Mouse (Mus musculus) thymus, adult 18-20 months (tissue): ENCODE results near the gene 5830473C10Rik.
"Not testable (repeated sequence)": the region's sequence is repeated elsewhere in the genome, so short reads cannot be mapped to it uniquely, and the experiment has no call there.

Source experiments
- DNase-seq, 2 experiments: peaks; one replicate each; pipeline ENCODE4 v3.0.0; 2022; ENCODE audit warnings: mixed read lengths in 2 of 2

Gene 5830473C10Rik

DNA sequence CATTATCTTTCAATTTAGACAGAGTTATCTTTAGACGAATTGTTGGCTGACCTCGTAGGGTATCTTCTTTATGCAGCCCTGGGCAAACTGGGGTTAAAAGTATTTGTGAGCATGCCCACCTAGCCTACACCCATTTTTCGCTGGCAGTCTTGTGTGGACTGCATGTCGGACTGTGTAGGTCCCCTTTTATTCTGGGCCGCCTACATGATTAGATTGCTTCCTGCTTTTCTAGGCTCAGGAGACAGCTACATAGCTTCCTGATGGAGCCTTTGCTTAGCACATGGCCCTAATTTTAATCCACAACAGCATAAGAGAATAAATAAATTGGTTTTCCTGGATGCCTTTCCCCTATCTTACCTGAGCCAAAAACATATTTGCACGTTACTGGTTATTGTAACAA, 35.2 kb downstream of the 5830473C10Rik start:
- no peak for DNase-seq

DNA sequence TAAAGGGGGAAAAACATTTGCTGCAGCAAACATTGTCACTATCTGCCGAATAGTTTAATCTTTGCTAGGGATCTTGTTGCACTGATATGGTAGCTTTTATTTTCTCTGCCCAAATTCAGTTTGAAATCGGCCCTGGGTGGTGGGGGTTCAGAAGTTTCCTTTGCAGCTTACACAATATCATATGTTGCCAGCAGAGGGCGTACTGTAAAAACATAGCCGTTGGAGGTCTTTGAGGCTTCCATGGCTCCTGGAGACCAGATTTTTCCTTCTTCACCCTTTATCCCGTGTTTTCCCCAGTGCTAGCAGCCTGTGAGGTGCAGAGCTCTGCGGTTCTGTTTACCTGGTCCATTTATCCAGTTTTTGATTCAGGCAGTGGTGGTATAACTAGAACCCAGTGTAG, 40.6 kb downstream of the 5830473C10Rik start:
- no peak for DNase-seq

DNA sequence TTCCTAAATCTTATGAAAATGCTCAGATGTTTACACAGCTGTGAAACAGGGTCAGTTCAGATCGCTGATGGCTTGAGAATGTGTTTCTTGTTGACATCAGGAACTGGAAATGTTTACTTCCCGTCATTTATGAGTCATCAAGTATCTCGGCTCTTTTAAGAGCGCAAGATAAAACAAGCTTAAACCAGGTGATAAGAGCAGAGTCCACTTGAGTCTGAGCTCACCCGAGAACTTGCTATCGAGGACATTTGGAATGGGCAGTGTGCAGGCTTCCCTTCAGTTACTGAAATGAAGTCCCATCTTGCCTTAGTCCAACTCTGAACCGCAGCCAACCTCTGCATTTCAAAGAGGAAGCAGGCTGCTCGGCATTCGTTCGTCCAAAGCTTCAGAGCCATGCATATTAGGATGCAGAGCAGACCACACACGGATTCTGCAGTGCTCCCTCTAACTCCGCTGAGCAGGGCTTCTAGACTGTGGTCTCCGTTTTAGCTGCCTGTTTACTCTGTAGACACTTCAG, 42.6 kb downstream of the 5830473C10Rik start:
- DNase-seq, result no peak

DNA sequence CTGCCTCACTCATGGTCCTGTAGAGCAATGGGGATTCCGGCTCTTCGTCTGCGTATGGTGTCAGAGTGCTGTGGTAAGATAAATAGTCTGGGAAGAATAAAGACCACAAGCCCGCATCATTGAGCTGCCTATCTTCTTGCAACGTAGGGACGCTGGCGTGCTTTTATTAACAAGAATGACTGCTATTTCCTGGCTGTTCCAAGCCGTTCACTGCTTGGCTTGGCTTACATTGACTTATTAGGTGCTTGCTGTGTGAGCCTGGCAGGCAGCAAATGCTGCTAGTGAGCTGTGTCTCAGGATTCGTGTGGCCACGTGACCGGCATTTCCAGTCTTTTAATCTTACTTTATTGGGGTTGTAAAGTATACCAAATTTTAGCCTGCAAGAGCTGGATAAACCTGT, 48.0 kb downstream of the 5830473C10Rik start:
- no peak for DNase-seq

DNA sequence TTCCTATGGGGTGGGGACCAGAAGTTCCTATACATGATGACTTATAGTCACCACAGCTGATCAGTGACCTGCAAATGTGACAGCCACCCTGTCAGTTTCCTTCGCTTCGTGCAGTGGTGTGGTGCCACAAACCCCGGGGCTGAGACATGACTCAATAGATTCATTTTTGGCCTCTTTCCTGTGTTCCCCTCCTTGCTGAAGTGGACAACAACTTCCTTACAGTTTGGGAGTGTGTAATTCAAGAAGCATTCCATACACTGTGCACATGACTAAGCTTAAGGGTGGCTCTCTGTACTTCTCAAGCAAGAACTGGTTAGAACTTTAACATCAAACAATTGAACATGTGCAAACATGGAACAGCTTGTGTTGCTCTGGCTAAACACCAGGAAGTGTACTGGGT, 50.5 kb downstream of the 5830473C10Rik start:
- no peak for DNase-seq

DNA sequence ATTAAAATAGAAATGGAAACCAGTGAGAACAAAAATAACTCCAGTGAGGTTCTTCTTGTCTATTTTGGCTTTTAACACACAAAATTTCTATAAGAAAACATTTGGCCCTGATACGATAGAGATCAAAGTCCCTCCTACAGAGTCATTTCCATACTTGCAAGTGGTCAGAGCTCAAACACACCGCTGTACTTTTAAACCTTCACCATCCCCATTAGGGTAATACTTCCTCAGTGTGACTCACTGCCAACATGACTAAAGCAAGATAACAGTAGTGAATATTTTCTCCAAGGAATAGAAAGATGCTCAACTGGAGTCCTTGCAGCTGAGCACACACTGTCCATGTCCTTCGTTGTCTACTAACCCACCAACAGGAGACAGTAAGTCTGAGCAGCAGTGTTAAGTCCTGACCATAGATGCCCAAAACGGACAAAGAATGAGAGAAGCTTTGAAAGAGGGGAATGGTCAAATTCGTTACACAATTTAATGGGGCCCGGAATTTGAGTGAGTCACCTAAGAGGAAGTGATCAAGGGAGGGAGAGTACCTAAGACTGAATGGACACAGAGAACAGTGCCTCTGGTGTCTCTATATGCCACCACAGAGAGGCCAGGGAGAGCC, 51.2 kb downstream of the 5830473C10Rik start:
- DNase-seq, result no peak

DNA sequence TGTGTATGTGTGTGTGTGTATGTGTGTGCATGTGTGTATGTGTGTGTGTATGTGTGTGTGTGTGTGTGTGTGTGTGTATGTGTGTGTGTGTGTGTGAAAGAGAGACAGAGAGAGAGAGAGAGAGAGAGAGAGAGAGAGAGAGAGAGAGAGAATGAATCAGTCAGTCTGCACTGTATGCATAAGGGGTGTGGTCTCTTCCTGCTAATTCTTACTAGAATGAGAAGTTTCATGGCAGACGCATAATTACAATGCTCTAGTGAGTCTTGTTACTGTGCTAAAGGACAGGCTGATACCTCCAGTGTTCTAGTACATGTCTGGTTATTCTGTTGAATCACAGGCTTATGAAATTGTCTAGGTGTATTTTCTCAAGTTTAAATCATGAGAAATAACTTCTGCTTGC, 51.8 kb downstream of the 5830473C10Rik start:
- DNase-seq, result not testable (repeated sequence)

DNA sequence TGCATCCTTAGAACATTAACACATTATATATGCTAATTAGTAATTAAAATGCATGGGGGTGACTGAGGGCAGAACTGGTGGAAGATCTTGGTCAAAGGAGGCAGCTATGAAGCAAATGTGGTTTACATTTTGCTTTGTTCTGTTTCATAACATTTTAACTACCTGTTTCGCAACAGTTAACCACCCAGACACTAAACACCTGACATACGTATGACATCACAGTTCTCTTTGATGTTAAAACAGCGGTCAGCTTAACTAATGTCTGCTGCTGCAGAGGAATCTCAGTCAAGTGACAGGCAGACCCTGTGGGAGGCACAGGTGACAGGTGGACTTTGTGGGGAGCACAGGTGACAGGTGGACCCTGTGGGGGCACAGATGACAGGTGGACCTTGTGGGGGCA, 57.0 kb downstream of the 5830473C10Rik start:
- DNase-seq, result no peak

DNA sequence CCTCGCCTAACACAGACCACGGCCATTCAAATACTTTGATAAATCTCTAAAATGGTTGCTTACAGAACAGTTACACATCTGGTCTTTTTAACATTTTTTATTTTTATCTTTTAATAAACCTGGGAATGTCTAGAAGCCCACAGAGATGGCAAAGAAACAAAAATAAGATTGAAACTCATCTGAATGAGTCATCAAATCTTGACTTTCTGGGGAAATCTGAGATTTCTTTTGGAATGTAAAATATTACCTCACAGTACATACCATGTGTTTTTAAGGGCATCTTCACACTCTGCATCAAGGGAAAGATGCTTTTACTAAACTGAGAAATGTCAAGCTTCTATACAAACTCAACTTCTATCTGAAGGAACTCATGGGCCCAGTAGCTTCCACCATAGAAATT, 60.4 kb downstream of the 5830473C10Rik start:
- no peak for DNase-seq

DNA sequence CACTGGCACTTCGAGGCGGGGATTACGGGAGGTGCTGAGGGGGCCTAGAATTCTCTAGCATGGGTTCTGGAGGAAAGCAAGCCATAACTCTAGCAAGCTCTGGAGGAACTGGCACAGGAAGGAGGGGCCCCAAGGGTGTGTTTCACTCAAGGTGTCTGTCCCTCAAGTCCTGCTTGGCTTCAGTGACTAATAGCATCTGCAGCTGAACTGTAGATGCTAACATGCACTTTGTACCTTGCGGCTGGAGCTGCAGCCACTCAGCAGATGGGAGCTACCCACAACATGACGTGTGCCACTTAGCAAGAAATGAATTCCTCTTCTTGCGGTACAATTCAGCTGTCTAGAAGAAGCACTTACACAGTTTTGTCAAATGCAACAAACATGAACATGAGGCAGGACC, 60.8 kb downstream of the 5830473C10Rik start:
- no peak for DNase-seq

DNA sequence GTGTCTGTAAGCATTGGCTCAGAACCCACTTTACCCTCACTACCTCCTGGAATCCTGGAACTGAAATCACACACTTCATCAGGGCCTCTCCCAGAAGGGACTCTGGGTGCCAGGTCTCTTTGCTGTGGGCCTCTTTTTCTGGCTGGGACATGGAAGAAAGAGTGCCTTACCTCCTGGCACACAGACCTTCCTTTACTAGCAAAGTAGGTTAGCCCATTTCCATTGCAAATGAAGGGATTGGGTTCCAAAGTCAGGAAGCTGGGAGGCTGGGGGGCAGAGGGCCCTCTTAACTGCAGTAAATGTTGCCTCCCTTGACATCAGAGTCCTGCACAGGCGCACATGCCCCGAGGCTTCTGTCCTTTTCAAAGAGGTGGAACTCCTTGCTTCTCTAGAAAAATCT, 62.3 kb downstream of the 5830473C10Rik start:
- DNase-seq, result no peak

DNA sequence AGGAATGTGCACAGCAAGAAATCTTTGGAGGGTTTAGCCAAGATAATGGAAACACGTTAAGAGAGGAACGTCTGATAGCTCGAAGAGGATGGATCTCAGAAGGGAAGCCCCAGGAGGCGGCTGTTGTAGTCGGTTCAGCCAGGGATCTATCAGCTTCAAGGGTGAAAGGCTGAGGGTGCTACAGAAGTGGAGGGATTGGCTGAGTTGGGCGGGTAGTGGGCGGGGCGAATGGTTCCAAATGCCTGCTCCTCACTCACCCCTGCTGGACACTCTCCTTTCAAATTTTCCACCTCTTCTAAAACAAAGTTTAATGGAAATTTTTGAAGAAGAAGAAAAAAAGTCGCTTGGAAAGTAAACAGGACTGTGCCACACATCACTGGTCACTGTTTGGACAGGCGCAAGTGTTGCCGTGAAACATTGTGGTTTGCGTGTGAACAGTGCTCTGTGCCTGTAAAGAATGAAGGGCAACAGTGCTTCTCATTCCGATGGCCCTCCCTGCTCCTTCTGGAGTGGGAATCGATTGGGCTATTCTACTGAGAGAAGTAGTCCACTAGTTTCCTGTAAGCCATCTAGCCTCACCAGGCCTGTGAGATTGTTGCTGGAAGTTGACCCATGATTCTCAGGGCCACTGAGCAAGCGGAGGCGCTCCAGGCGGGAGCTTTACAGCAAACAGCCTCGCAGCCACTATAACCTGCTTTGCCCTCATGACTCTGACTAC, 64.0 kb downstream of the 5830473C10Rik start:
- no peak for DNase-seq

DNA sequence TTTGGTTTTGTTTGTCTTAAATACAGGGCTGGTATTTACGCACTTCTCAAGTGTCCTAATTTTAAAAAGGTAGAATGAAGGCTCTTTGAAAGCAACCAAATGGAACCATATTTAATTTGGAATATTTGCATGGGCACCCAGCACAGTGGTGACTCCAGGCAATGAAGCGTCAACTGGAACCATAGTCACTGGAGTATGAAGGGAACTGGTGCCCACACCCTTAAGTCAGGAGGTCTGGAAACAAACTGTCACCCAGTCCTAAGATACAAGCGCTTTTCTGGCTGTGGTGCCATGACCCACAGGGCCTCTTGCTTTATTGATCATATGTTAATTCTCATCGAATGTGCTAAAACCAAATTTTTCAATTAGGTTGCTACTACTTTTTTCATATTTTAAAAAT, 66.5 kb downstream of the 5830473C10Rik start:
- DNase-seq, result no peak

DNA sequence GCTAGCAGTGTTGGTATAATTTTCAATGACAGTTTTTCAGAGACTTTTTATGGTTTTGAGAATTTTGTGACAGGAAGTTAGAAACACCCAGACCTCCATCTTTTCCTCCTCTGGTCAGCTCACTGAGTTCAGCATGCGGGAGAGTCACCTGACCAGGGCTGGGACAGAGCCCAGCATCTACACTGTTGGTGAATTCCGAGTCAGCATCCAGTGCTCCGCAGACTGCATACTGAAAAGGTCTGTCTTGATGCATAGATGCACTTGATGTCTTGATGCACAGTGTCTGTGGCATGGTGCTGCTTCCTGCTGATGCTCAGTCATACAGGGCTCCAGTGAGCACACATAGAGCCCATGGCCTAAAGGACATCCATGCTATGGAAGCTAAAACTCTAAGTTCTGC, 67.1 kb downstream of the 5830473C10Rik start:
- no peak for DNase-seq

DNA sequence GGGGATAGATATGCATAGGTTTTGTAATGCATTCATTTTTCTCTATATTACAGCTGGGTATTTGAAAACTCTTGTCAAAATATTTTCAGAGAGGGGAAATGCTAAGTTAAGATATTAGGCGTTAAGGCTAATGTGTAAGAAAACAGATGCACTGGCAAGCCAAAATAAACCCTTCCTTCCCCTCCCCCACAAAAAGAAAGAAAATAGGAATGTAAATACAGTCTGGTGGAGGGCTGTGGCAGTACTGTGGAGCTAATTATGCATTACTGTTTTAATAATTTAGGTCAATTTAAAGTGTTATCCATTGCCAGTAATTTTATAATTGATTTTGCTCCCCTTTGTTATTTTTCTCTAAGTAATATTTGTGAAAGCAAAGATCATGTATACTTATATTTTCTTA, 67.6 kb downstream of the 5830473C10Rik start:
- DNase-seq, result no peak

DNA sequence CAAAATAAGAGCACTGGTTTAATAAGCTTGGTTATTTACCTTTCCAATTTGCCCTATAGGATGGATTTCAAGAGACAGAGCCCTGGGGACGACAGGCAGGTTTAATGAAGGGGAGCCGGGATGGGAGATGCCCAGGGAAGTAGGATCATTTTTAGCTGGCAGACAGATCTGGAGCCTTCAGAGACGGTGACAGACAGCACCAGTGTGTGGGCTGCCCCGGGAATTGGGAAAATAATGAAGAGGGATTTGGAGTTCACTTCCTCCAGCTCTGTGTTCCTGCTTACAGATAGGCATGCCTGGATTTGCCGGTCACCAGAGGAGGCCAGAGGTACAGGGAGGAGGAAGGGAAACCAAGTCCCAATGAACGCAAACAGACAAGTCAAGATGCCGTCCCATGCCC, 74.0 kb downstream of the 5830473C10Rik start:
- DNase-seq, result no peak

DNA sequence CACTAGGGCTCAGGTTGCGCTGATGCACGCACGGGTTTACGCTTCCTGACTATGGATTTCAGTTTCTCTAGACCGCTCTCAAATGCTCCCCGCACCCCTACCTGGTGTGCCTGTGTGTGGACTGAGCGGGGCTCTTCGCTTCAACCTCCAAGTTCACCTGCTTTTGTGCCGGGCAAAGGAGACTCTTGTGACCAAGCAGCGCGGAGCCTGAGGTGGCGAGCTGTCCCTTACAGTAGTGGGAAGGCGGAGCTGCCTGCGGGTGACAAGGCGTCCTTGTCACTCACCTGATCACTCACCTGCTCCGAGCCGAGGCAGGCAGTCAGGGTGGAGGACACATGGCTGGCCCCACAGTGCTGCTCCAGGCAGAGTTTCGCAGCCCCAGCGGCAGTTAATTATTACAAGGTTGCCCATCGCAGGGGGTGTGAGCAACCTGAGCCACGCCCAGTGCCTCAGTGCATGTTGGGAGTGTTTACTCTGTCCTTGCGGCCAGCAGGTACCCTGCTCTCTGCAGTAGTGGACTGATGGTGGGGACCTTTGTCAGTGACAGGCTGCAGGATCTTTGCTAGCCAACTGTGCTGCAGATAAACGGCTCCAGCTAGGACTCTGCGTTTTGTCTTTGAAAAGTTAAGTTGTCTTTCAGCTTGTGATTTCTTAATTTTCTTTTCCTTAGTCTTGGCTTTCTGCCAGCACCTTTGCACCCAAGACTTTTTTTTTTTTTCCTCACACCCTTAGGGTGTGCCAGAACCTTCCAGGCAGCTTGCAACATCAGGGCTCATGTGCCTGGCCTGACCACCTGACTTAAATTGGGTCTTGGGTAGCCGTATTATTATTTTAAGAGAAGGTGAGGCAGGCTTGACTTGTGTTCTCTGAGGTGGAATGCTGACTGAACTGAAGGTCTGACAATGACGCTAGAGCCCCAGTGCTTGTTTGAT, 79.6 kb downstream of the 5830473C10Rik start, which contains the start of gene Rassf6:
Gene Rassf6 (minus strand): TSS at position 372 of the 932 bp plus-strand sequence.
- no peak for DNase-seq

DNA sequence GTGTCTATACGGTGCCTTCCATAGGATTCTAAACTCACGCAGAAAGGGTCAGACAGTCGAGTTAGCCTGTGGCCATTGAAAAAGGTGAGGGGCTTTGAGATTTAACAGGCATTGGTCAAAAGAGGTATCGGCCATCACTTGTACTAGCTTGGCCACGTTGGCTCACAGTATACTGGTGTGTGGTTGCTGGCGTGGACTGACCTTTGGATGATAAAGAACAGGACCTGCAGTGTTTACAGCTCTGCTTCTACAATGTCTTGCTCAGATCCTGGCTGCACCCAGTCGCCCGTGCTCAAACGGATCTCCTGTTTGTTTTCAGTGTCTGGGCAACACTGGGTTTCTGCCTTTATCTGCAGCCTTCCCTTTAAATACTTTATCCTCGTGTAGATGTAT, 80.3 kb downstream of the 5830473C10Rik start:
- no peak for DNase-seq

DNA sequence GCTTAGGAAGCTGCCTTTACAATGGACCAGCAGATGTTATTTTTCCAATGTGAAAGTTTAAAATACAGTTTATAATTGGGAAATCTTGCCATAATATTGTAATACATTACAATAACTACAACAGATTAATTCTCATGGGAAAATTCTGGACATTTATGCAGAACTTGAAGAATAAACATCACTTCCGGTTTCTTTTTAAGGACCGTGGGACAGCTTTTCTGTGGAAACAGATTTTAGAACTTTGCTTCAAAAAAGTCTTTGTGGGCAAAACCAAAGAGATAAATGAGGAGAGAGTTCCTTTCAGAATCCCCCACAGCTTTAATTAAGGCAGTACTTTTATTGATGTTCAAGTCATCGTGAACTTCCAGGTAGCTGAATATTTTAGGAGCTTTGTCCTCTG, 84.7 kb downstream of the 5830473C10Rik start:
- no peak for DNase-seq

DNA sequence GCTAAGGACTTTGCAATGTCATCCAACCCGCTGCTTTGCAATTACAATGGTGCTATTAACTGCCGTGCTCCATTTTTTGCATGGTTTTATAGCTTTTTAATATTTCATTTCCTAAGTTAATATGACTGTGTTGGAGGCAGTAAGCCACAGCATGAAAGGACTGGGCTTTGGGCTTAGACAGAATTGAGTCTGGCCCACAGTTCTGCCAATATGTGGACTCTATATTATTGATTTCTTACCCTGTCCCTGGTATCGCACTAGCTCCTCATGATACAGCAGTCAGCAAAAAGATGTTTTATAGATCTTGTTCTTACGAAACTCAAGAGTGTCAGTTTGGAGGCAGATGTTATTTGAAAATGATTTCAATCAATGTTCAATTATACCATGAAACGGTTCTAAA, 85.5 kb downstream of the 5830473C10Rik start:
- no peak for DNase-seq
